Mouse (Mus musculus) heart, embryonic 16.5 days (tissue): Measurements from ENCODE around the gene Tmco4. TPM values are rescaled to one million over a fixed set of nuclear protein-coding genes. Genes with fewer than 3 reads are reported as not detected.

Experiments
- polyA plus RNA-seq: library from polyadenylated mRNA; unstranded; fragments of >200 nt; fragmentation: Nextera tagmentation; extraction: Ambion mirVana; gene quantifications from 2 replicates; pipeline ENCODE4 v1.2.1, GENCODE M21; 2015

Tmco4 gene
- polyA plus RNA-seq, 1 experiment from 2014 or later, result 7.0 TPM

Other genes starting within 250 kb of the Tmco4 start
- gene Pla2g2c, start 248.1 kb upstream of the Tmco4 start, polyA plus RNA-seq, result 0.17 TPM in 1 of 2 replicates, not detected in the other
- 1.3 and 1.5 TPM in 2 replicates for gene Ubxn10, start 235.7 kb upstream of the Tmco4 start, polyA plus RNA-seq
- 0.07 and 0.15 TPM in 2 replicates for gene Pla2g2f, start 215.3 kb upstream of the Tmco4 start, polyA plus RNA-seq
- gene Pla2g2d, start 197.2 kb upstream of the Tmco4 start, polyA plus RNA-seq, result 0.12 TPM in 1 of 2 replicates, not detected in the other
- 2.7 and 3.8 TPM in 2 replicates for gene Pla2g5, start 109.4 kb upstream of the Tmco4 start, polyA plus RNA-seq
- not detected in 2 replicates for gene Gm13030, start 98.9 kb upstream of the Tmco4 start, polyA plus RNA-seq
- 0.18 TPM in 1 of 2 replicates, not detected in the other for gene Pla2g2e, start 94.9 kb upstream of the Tmco4 start, polyA plus RNA-seq
- 3.0 and 3.3 TPM in 2 replicates for gene Otud3, start 58.9 kb upstream of the Tmco4 start, polyA plus RNA-seq
- gene Rnf186, start 5.8 kb upstream of the Tmco4 start, polyA plus RNA-seq, result 0.29 and 0.66 TPM in 2 replicates
- gene Htr6, start 102.7 kb downstream of the Tmco4 start, polyA plus RNA-seq, result not detected in 2 replicates
- gene Nbl1, start 120.1 kb downstream of the Tmco4 start, polyA plus RNA-seq, result 25.8 and 28.9 TPM in 2 replicates
- gene Minos1, start 158.2 kb downstream of the Tmco4 start, polyA plus RNA-seq, result 640 and 697 TPM in 2 replicates
- 382 and 385 TPM in 2 replicates for gene Capzb, start 220.0 kb downstream of the Tmco4 start, polyA plus RNA-seq